In genomic region chr2:93405017-93405425, GRCm38 (mm10) we compare ENCODE assay signal across 10 mouse cellular contexts. TPM values are rescaled to one million over a fixed set of nuclear protein-coding genes. Genes with fewer than 3 reads are reported as not detected.
DNase-seq lines count a peak whose midpoint lies in the region; ATAC-seq and TF ChIP-seq lines count a peak whose summit lies in the region.
"Had no signal": no experiment of that assay in that cellular context is flagged by ENCODE, and none has a peak within 500 bp of the region (broad histone marks: within the 10 kb centered on the region; RNA-seq: fewer than 3 reads in every experiment).

No protein-coding gene starts in this region.

- H3K9me3 ChIP-seq in kidney, embryonic 14.5 days (ENCODE audit: control insufficient read depth, low read length): no peaks in the 10 kb centered on the region
- no peaks in the 10 kb centered on the region for H3K9me3 ChIP-seq in midbrain, postnatal 0 days (ENCODE audit: low read length)
- H3K9me3 ChIP-seq: G1E had no signal

- WGBS in kidney, embryonic 14.5 days: 43% methylated on average over 7 of the region's 7 CpGs
- WGBS in midbrain, postnatal 0 days: 31% methylated on average over 7 of the region's 7 CpGs

- no peak overlapping the region for H3K27ac ChIP-seq in kidney, embryonic 14.5 days (ENCODE audit: low read depth, low read length)
- no peak overlapping the region for H3K27ac ChIP-seq in midbrain, postnatal 0 days (ENCODE audit: low read depth, low read length)

- H3K36me3 ChIP-seq in kidney, embryonic 14.5 days (ENCODE audit: control insufficient read depth, insufficient read depth, low read length): no peaks in the 10 kb centered on the region
- no peaks in the 10 kb centered on the region for H3K36me3 ChIP-seq in midbrain, postnatal 0 days (ENCODE audit: insufficient read depth, low read length)
- H3K36me3 ChIP-seq: G1E had no signal

- peaks cover 9% of the 10 kb centered on the region; the same call in 1 of the 2 replicates for H3K4me1 ChIP-seq in kidney, embryonic 14.5 days (ENCODE audit: control insufficient read depth, insufficient read depth, low read length)
- H3K4me1 ChIP-seq in midbrain, postnatal 0 days (ENCODE audit: insufficient read depth, low read length): no peaks in the 10 kb centered on the region

- no peaks in the 10 kb centered on the region for H3K27me3 ChIP-seq in kidney, embryonic 14.5 days (ENCODE audit: control insufficient read depth, insufficient read depth, low read length)
- H3K27me3 ChIP-seq in midbrain, postnatal 0 days (ENCODE audit: insufficient read depth, low read length): no peaks in the 10 kb centered on the region

- no peak for TF ChIP-seq CTCF in midbrain, postnatal 0 days (IDR thresholded peaks at IDR 0.05)

- H3K4me3 ChIP-seq in kidney, embryonic 14.5 days (ENCODE audit: low read length): no peak overlapping the region
- no peak overlapping the region for H3K4me3 ChIP-seq in midbrain, postnatal 0 days (ENCODE audit: low read depth, low read length)

- H3K4me2 ChIP-seq in kidney, embryonic 14.5 days (replicated peaks; ENCODE audit: low read depth, low read length): no peak overlapping the region
- H3K4me2 ChIP-seq in midbrain, postnatal 0 days (ENCODE audit: low read depth, low read length, poor library complexity, severe bottlenecking): no peak overlapping the region

- DNase-seq in kidney, adult 9 months: no peak
- peak; percentile 36 to 49 for DNase-seq in adrenal gland, adult 18-20 months (ENCODE audit: low spot score in 2 of 2)
- peak; percentile 78 for DNase-seq in heart, postnatal 4 days
- peak; percentile 48 for DNase-seq in midbrain, postnatal 0 days (ENCODE audit: low spot score)
- no peak for DNase-seq in thymus, postnatal 0 days (ENCODE audit: low spot score)
- no peak for DNase-seq in gastrocnemius, postnatal 14 days
- DNase-seq in spleen, postnatal 4 days (ENCODE audit: low spot score in 2 of 2): no peak
- DNase-seq: layer of hippocampus, adult 9-11 months had no signal

- peak; percentile 47; the same call in 1 of the 2 replicates for ATAC-seq in kidney, embryonic 14.5 days (ENCODE audit: low FRiP score, low TSS enrichment)
- no peak for ATAC-seq in midbrain, postnatal 0 days (ENCODE audit: low FRiP score)

- H3K9ac ChIP-seq in kidney, embryonic 14.5 days (ENCODE audit: low read depth, low read length): no peak overlapping the region
- H3K9ac ChIP-seq in midbrain, postnatal 0 days (replicated peaks; ENCODE audit: low read length, poor library complexity, severe bottlenecking): 0 out of 2 replicates have a peak overlapping the region, but pooled peaks have one; percentile 19

- intact Hi-C loops in gastrocnemius, postnatal 14 days (cut with DNase I; ENCODE audit: low total_unique reads): loop anchor here (5.0 kb wide), 1 partner anchor 63 kb away; no protein-coding TSS in a partner anchor

RNA-seq across cellular contexts. Expression of gene Cd82, which starts 57.9 kb away (rescaled TPM):
- 17.4 and 27.4 TPM in 2 replicates for polyA plus RNA-seq in kidney, embryonic 14.5 days (2014; fragmentation: Nextera tagmentation; extraction: Ambion mirVana)
- 10 to 100 TPM; 55.7 to 67.5 TPM for total RNA-seq in adrenal gland, adult 18-20 months (2021)
- total RNA-seq in heart, postnatal 4 days (2021): 10 to 100 TPM; 18.4 to 19.7 TPM
- 9.2 and 11.4 TPM in 2 replicates for total RNA-seq in midbrain, postnatal 0 days (2014; rRNA removed)
- 14.5 and 14.8 TPM in 2 replicates for polyA plus RNA-seq in midbrain, postnatal 0 days (2015; fragmentation: Nextera tagmentation; extraction: Ambion mirVana)
- polyA plus RNA-seq in thymus, postnatal 0 days (2015; fragmentation: Nextera tagmentation; extraction: Ambion mirVana): 153 and 157 TPM in 2 replicates
- total RNA-seq in gastrocnemius, postnatal 14 days (2021): 10 to 100 TPM; 15.6 to 26.3 TPM

Comparison
In these comparisons a context has a peak if more than half of its experiments do, and no peak if none do; other contexts are left out.
1. DNase-seq: peak in adrenal gland, adult 18-20 months (2 of 2), heart, postnatal 4 days (single experiment) and midbrain, postnatal 0 days (single experiment); none in kidney, adult 9 months (single experiment), thymus, postnatal 0 days (single experiment), gastrocnemius, postnatal 14 days (single experiment) and spleen, postnatal 4 days (0 of 2).